Mouse (Mus musculus) megakaryocyte progenitor cell, adult 5-6 weeks (primary cell): ENCODE results near the gene Glg1. TPM values are rescaled to one million over a fixed set of nuclear protein-coding genes. Genes with fewer than 3 reads are reported as not detected.
A peak's percentile ranks its signal among the peaks of the same experiment; 100 is the strongest.

Experiments used
- ATAC-seq: replicated peaks from 2 replicates; pipeline ENCODE4 v1.8.0; 2016; ENCODE audit warnings: mild to moderate bottlenecking, moderate TSS enrichment, inconsistent platforms; ENCODE audit not compliant: poor library complexity
- total RNA-seq, 2 experiments: library from RNA; stranded (forward) in 1 of 2; stranded (reverse) in 1 of 2; fragments of 157-497, 149-512 nt in 1 of 2; fragments of 200-1000 nt in 1 of 2; gene quantifications; 2 replicates each; pipeline versions ENCODE4 v1.2.3 to v1.2.4; 2015 to 2017

Gene Glg1
- total RNA-seq, 2 experiments from 2014 or later = 41.0 to 47.1 TPM

- peak; percentile 87 for ATAC-seq
Observed at GRCm38 (mm10) chr8:111252487-111253112, 6.4 kb downstream of the Glg1 start.

DNA sequence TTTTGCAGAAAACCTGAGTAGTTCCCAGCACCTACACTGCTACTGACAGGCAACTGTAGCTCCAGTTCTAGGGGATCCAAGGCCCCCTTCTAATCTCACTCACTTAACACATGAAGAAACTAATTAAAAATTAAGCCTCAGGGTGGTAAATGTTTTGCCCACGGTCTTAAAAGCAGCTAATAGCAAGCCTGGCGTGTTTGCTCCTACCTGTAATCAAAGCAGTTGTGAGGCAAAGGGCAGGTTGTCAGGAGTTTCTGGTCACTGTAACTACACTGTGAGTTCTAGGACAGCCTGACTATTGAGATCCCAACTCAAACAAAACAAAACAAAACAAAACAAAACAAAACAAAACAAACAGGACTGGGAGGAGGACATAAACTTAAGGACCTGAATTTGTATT, 8.9 kb downstream of the Glg1 start:
- no peak for ATAC-seq

DNA sequence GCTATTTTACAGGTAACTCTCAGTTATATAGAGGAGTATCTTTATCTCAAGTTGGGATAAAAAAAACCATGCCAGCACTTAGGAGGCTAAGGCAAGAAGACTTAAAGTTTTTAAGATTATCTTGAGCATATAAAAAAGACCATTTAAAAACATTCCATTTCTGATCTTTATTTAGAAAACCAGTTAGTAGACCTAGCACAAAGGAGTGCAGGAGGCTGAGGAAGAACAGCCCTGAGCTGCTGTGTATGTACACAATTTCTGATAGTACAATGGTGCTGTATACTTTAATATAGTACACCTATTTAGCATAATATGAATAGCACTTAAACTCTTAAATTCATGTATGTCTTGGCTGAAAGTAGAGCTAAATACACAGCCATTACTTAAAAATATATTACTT, 10.9 kb downstream of the Glg1 start:
- ATAC-seq = no peak

- ATAC-seq = 0 out of 2 replicates have a peak, but pooled peaks have one; percentile 14
Observed at GRCm38 (mm10) chr8:111246864-111247263, 12.2 kb downstream of the Glg1 start.

DNA sequence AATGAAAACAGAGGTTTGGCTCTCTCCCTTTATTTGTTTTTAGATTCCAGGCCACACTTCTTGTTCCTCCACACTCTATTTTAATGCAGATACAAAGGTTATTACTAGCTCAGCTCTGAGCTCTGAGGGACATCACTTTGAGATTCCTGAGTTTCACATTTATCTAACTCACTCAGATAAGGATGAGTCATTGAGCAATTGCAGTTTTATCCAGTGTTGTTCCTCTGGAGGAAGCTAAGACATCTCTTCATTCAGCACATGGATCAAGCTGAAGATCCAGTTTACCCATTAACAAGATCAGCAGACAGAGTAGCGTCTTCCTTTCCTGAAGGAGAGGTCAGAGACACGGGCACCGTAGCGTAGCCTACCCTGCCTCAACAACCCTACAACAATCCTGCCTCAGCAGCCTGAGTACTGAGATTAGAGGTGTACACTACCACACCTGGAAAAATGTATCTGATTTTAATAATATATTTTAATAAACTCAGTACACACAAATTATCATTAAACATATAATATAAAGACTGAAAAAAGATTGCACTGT, 12.7 kb downstream of the Glg1 start:
- no peak for ATAC-seq

DNA sequence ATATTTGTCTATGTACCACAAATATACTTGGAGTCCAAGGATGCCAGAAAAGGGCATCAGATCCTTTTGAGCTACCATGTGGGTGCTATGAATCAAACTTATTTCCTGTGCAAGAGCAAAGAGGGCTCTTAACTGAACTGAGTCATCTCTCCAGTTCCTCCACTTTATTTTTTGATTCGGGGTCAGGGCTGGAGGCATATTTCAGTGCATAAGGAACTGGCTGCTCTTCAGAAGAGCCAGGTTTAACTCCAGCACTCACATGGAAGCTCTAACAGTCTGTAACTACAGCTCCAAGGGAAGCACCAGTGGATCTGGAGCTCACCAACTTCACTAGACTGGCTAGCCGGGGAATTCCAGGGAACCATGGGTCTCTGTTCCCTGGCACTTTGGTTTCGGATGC, 21.7 kb downstream of the Glg1 start:
- ATAC-seq = no peak

DNA sequence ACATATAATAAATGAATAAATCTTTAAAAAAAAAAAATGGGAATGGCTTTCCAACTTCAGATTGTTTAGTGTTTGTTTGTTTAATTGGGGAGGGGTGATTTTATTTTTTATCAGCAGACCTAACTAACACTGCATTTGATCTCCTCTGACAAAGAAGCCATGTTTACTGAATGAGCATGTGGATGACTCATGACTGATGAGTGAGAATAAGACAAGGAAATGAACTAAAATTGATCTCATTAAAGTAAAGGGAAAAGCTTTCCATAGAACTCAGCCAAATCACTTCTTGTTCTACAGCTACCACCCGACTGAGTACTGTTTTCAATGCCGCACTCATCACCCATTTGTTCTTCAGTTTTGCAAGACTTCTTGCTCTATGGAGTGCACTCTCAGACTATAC, 25.3 kb downstream of the Glg1 start:
- no peak for ATAC-seq

DNA sequence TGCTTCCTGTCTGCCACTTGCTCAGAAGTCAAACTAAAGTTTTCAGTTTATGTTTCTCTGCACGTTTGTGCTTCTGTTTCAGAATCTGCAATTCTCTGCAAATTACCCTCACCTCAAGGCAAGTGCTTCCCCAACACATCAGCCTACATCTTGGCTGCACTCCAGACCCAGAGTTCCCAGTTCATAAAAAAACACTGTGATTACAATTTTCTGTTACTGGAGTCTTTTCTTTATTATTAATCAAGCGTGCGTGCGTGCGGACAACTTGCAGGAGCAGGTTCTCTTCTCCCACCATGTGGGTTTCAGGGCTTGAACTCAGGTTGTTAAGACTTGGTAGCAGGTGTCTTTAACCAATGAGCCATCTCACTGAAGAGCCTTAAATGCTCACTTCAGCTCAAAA, 34.9 kb downstream of the Glg1 start:
- ATAC-seq = no peak

DNA sequence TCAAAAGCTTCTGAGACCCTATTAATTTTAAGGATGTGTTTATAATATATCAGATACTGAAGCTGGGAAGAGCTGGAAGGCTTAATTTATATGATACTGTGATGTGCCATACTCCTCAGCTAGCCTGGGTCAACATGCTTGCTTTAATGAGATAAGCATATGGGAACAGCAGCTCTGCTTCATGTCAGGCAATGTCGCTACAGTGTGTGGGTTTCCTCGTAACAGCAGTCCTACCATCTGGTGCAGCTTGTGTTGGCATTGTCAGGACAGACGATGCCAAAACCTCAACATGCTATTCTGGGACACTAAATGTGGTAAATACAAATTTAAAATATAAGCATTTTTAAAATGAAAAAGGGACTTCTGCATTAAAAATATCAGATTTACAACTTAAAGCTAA, 40.9 kb downstream of the Glg1 start:
- ATAC-seq = peak; percentile 96

GRCm38 (mm10) chr8:111213406-111213805, 45.6 kb downstream of the Glg1 start:
- ATAC-seq = no peak

DNA sequence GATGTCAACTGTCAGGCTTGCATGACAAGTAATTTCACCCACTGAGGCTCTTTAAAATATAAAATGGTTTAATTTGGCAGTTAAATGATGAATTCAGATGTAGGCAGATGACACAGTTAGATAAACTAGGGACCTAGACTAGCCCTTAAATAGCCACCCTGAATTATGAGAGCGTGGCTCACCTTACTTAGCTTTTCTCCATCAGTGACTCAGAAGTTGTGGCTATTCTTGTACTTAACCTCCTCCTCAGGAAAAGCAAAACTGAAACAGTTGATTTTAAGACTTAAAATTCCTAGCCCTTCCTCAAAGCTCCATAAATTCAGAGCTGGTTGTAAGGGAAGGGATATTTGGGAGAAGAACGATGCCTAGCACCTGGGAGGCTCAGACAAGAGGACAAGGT, 47.8 kb downstream of the Glg1 start:
- no peak for ATAC-seq

GRCm38 (mm10) chr8:111209874-111210273, 49.1 kb downstream of the Glg1 start:
- peak; percentile 49; the same call in 1 of the 2 replicates for ATAC-seq

- ATAC-seq = no peak
Observed at GRCm38 (mm10) chr8:111206321-111206720, 52.7 kb downstream of the Glg1 start.

DNA sequence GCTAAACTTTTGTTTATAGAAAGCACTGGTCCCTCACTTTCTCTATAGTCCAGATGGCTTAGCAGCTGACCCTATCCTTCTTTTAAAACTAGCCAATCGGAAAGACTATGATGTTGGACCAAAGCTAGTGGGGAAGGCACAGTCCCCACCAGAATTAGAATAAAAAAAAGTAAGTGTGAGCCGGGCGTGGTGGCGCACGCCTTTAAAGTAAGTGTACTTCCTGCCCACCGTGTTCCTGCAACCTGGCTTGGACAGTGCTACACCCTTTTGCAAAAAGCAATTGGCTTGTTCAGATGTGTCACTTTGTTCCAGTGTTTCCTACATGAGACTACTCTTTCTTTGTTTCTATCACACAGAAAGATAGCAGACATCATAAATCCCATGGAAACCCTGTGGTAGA, 54.0 kb downstream of the Glg1 start:
- ATAC-seq = no peak

DNA sequence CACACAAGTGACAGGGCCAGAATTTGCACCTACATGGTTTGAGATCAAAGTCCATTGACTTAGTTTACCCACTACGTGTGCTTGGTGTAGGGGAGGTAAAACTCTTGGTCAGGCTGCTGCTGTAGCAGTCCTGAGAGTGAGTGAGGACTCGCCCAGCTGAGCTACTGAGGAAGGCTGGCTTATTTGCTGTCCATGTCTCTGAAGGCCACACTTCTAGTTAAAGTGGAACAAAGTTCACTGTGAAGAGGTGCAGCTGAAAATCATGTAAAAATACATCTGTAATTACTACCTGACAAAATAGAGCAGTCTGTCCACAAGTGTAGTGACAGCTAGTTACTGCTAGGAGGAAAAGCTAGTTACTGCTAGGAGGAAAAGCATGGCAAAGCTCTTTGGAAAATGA, 55.7 kb downstream of the Glg1 start:
- no peak for ATAC-seq

- ATAC-seq = no peak
Observed at GRCm38 (mm10) chr8:111197966-111198365, 61.0 kb downstream of the Glg1 start.

- no peak for ATAC-seq
Observed at GRCm38 (mm10) chr8:111196181-111196580, 62.8 kb downstream of the Glg1 start.

DNA sequence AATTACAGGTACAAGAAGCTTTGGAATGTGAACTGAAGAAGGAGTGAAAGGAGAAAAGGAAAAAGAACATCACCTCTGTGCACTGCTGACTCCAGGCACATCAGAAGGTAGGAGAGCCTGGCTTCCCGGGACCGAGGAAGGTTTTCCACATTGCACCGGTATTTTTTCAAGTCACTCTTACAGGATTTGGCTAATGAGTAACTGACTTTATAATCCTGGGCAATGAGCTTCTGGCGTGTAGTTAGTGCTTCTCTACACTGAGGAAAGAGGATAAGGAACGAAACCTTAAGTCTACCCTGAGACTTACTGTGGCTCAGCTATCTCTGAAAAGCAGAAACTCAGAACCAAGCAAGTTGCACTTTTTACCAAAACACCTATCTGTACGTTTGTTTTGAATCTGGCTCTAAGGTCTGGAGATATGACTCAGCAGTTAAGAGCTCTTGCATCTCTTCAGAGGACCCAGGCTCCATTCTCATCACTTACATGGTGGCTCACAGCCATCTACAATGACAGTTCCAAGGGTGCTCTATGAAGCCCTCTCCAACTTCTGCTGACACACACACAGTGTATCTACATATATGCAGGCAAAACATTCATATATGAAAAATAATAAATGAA, 70.3 kb downstream of the Glg1 start:
- ATAC-seq = peak; percentile 91

DNA sequence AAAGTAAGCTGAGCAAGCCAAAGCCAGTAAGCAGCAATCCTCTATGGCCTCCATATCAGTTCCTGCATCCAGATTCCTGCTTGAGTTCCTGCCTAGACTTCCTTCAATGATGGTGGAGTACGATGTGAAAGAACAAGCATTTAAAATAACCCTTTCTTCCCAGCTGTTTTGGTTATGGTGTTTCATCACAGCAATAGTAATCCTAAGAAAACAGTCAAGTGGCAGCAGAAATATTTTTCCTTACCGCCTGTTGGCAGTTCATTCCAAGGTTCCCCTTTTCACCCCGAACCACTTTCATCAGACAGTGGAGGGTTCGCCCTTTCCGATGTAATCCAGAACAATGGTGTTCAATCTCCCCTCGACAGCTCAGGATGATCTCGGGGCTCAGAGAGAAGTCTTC, 71.5 kb downstream of the Glg1 start:
- no peak for ATAC-seq

DNA sequence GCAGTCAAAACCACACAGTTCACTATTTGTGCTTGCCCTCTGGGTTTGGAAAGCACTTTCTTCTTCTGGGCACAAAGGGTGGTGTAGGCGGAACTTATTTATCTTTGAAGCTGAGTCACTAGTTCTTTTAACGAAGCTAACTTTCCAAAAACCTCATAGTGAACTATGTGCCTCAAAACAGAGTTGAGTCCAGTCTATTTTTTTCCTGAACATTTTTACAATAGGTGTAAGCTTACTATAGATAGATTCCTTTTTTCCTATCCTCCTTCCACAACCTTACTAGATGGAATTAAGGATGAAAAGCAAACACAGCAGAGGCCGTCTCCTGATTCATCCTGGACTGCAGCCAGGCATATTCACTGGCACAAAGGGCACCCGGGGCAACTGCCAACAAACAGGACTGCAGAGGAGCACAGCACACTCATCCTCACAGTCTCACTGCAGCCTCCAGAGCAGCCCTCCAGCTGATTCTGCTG, 73.5 kb downstream of the Glg1 start:
- ATAC-seq = 0 out of 2 replicates have a peak, but pooled peaks have one; percentile 24

- no peak for ATAC-seq
Observed at GRCm38 (mm10) chr8:111171661-111172060, 87.4 kb downstream of the Glg1 start.

DNA sequence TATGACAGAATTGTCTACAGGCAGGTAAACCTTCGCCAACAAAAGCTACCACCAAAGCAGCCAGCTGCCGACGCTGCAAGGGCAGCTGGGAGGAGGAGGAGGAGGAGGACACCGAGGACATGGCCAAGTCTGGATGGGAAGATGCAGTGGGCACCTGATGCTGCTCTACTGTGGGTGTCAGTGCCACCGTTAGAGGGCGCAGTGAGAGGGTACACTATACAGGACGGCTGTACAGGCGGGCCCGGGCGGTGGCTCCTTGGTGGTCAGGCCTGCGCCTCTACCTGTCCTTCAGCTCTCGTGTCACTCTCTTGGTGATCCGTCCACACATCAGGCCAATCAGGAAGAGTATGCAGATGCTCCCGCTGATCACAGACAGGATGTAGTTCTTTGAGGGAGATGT, 101.4 kb downstream of the Glg1 start:
- ATAC-seq = peak; percentile 96
